Mouse (Mus musculus): ENCODE measurements at regions not wholly inside any gene's neighbourhood (a gene's known extent, or its start where the extent isn't known, plus 50 kb on each side); places are given as distances from the start of the nearest gene placed in this dataset.

DNA sequence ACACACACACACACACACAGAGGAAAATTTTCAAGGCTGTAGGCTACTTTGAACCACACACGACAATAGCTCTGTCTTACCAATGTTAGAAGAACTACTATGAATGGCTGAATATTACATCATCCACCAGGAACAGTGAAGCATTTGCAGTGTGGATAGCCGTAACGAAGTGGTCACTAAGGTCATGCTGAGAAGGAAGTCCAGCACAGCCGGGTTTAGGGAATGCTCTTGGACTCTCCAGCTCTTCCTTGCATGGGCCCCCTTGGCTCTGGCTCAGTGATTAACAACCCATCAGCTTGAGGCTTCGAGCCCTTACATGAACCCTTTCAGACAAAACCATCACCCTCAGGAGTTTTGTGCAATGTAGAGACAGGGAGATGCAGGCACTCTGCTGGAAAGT is 245.3 kb downstream of the Adamts20 start:
- no peak overlapping the region for H3K4me2 ChIP-seq (ENCODE audit: low read depth, low read length)
- no peaks in the 10 kb centered on the region for H3K36me3 ChIP-seq (ENCODE audit: control insufficient read depth, insufficient read depth, low read length)
- no peak overlapping the region for H3K4me3 ChIP-seq (ENCODE audit: low read depth, low read length)
- DNase-seq (ENCODE audit: low spot score), result no peak
- H3K4me1 ChIP-seq (ENCODE audit: control insufficient read depth, insufficient read depth, low read length), result peaks cover 9% of the 10 kb centered on the region; the same call in 1 of the 2 replicates
- 55% methylated on average over 5 of the region's 5 CpGs for WGBS
- no peak overlapping the region for H3K9ac ChIP-seq (ENCODE audit: low read depth, low read length)
- no peaks in the 10 kb centered on the region for H3K27me3 ChIP-seq (replicated peaks; ENCODE audit: control insufficient read depth, insufficient read depth, low read length)
- H3K27ac ChIP-seq (replicated peaks; ENCODE audit: low read depth, low read length), result no peak overlapping the region
- ATAC-seq (ENCODE audit: low read depth), result no peak
- H3K9me3 ChIP-seq (ENCODE audit: control insufficient read depth, low read length), result no peaks in the 10 kb centered on the region

DNA sequence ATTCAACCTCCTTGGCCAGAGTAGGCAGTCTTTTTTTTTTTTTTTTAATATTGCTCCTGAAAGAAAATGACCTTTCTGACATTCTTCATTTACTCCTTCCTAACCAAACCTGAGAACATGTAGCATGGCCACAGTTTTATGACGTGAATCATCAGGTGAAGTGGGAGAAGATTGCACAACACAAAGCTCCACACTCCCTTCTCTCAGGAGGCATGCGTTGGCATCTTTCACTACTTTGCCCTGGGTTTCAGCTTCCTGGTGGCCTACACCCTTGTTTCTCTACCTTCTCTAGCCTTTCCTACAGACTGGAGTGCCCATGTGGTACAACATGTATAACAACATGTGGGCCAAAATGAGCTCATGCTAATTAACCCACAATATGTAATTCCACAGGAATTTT is 248.5 kb downstream of the Adamts20 start:
- DNase-seq (ENCODE audit: low spot score) (no peak), ATAC-seq (ENCODE audit: low read depth) (no peak)
- Histone ChIP-seq H3K27ac (replicated peaks; ENCODE audit: low read depth, low read length) (no peak overlapping the region), H3K36me3 (ENCODE audit: control insufficient read depth, insufficient read depth, low read length) (no peaks in the 10 kb centered on the region), H3K27me3 (replicated peaks; ENCODE audit: control insufficient read depth, insufficient read depth, low read length) (no peaks in the 10 kb centered on the region), H3K4me3 (ENCODE audit: low read depth, low read length) (no peak overlapping the region), H3K4me2 (ENCODE audit: low read depth, low read length) (no peak overlapping the region), H3K9me3 (ENCODE audit: control insufficient read depth, low read length) (no peaks in the 10 kb centered on the region), H3K9ac (ENCODE audit: low read depth, low read length) (no peak overlapping the region), H3K4me1 (ENCODE audit: control insufficient read depth, insufficient read depth, low read length) (peaks cover 18% of the 10 kb centered on the region)
- WGBS, result 90% methylated on average over 2 of the region's 2 CpGs

DNA sequence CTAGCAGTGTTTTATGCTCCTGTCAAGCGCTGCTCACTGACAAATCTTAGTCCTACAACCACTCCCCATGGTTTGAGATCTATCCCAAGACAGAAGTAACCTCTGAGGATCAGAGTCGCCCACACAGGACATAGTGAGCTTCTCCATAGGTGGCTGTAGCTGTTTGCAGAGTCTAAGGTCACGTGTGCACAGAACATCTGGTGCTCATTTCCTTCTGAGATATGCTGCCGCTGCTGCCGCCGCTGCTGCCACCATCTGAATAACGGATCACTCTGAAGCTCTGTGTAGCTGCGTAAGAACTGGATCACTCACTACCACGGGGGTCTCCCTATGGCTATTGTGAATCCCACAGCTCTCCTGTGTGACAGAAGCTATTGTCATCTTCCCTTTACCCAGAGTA is 250.8 kb downstream of the Adamts20 start:
- Histone ChIP-seq H3K27me3 (replicated peaks; ENCODE audit: control insufficient read depth, insufficient read depth, low read length) (no peaks in the 10 kb centered on the region), H3K27ac (replicated peaks; ENCODE audit: low read depth, low read length) (0 out of 2 replicates have a peak overlapping the region, but pooled peaks have one; percentile 22), H3K4me3 (ENCODE audit: low read depth, low read length) (no peak overlapping the region), H3K9ac (ENCODE audit: low read depth, low read length) (no peak overlapping the region), H3K4me1 (ENCODE audit: control insufficient read depth, insufficient read depth, low read length) (peaks cover 9% of the 10 kb centered on the region), H3K4me2 (ENCODE audit: low read depth, low read length) (peak overlapping the region; percentile 28), H3K36me3 (ENCODE audit: control insufficient read depth, insufficient read depth, low read length) (no peaks in the 10 kb centered on the region), H3K9me3 (ENCODE audit: control insufficient read depth, low read length) (peaks cover 5% of the 10 kb centered on the region; the same call in 1 of the 2 replicates)
- peak; percentile 74 for DNase-seq (ENCODE audit: low spot score)
- peak; percentile 37; the same call in 1 of the 2 replicates for ATAC-seq (ENCODE audit: low read depth)
- WGBS, result 18% methylated on average over 9 of the region's 9 CpGs

DNA sequence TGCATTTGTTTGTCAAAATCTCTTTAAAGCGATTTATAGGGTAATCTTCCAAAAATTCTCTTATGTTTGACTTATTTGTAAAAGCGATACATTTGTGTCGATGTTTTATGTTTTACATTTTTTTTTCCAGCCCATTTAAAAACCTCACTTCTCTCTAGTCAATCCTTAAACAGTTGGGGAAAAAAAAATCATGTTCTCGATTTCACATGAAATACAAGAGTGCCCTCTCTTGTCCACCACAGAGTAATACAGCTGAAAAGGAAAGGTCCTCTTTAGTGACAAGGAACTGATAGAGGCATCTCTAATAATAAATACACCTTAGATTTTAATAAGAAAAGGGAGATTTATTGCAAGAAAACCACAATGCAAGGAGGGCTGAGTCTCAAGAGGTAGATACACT is 251.8 kb downstream of the Adamts20 start:
- H3K27me3 ChIP-seq (replicated peaks; ENCODE audit: control insufficient read depth, insufficient read depth, low read length), result no peaks in the 10 kb centered on the region
- 17% methylated on average over 4 of the region's 4 CpGs for WGBS
- no peak overlapping the region for H3K4me3 ChIP-seq (ENCODE audit: low read depth, low read length)
- peaks cover 5% of the 10 kb centered on the region; the same call in 1 of the 2 replicates for H3K9me3 ChIP-seq (ENCODE audit: control insufficient read depth, low read length)
- ATAC-seq (ENCODE audit: low read depth), result no peak
- H3K4me2 ChIP-seq (ENCODE audit: low read depth, low read length), result no peak overlapping the region
- peak; percentile 80 for DNase-seq (ENCODE audit: low spot score)
- H3K36me3 ChIP-seq (ENCODE audit: control insufficient read depth, insufficient read depth, low read length), result no peaks in the 10 kb centered on the region
- H3K4me1 ChIP-seq (ENCODE audit: control insufficient read depth, insufficient read depth, low read length), result peaks cover 9% of the 10 kb centered on the region
- no peak overlapping the region for H3K9ac ChIP-seq (ENCODE audit: low read depth, low read length)
- no peak overlapping the region for H3K27ac ChIP-seq (replicated peaks; ENCODE audit: low read depth, low read length)

DNA sequence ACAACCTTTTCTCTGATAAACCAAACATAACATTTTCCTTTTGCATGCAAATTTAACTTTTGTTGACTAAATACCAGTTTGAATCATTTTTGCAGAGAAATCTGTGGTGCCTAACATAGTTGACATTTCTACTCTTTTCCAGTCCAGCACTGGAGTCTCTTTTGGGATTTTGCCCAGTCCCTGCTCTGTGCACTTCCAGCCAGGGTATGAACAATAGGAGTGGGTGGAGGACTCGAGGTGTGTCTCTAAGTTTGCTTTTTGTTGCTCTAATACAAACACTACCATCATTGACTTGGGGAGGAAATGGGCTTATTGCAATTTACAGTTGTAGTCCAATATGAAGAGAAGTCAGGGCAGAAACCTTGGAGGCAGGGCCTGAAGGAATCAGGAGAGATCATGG is 256.7 kb downstream of the Adamts20 start:
- Histone ChIP-seq H3K27me3 (replicated peaks; ENCODE audit: control insufficient read depth, insufficient read depth, low read length) (no peaks in the 10 kb centered on the region), H3K9me3 (ENCODE audit: control insufficient read depth, low read length) (peaks cover 5% of the 10 kb centered on the region; the same call in 1 of the 2 replicates), H3K9ac (ENCODE audit: low read depth, low read length) (no peak overlapping the region), H3K4me1 (ENCODE audit: control insufficient read depth, insufficient read depth, low read length) (peaks cover 8% of the 10 kb centered on the region), H3K4me2 (ENCODE audit: low read depth, low read length) (no peak overlapping the region), H3K27ac (replicated peaks; ENCODE audit: low read depth, low read length) (no peak overlapping the region), H3K4me3 (ENCODE audit: low read depth, low read length) (no peak overlapping the region), H3K36me3 (ENCODE audit: control insufficient read depth, insufficient read depth, low read length) (no peaks in the 10 kb centered on the region)
- DNase-seq (ENCODE audit: low spot score), result peak; percentile 43
- WGBS, result 61% methylated on average over 1 of the region's 1 CpGs
- ATAC-seq (ENCODE audit: low read depth), result no peak

DNA sequence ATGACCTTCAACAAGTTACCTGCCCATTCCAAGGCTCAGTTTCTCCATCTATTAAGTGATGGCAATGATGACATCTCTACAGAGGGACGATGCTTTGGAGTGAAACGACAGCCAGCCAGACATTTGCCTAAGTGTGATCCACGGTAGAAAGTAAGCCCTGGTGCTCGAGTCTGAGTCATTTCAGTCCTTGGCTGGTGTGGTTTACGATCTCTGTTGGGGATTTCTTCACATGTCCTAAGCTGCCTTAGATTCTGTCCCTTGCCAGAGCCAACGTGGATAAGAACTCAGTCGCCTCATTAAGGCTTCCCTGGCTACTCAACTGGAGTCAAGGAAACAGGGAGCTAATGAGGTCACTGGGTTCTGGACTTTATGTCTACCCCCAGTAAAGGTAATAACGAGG is 258.8 kb downstream of the Adamts20 start:
- no peaks in the 10 kb centered on the region for H3K27me3 ChIP-seq (replicated peaks; ENCODE audit: control insufficient read depth, insufficient read depth, low read length)
- H3K27ac ChIP-seq (replicated peaks; ENCODE audit: low read depth, low read length), result no peak overlapping the region
- no peak for ATAC-seq (ENCODE audit: low read depth)
- no peak overlapping the region for H3K4me3 ChIP-seq (ENCODE audit: low read depth, low read length)
- WGBS, result 86% methylated on average over 8 of the region's 8 CpGs
- peaks cover 5% of the 10 kb centered on the region; the same call in 1 of the 2 replicates for H3K4me1 ChIP-seq (ENCODE audit: control insufficient read depth, insufficient read depth, low read length)
- H3K9ac ChIP-seq (ENCODE audit: low read depth, low read length), result no peak overlapping the region
- peaks cover 4% of the 10 kb centered on the region; the same call in 1 of the 2 replicates for H3K9me3 ChIP-seq (ENCODE audit: control insufficient read depth, low read length)
- no peaks in the 10 kb centered on the region for H3K36me3 ChIP-seq (ENCODE audit: control insufficient read depth, insufficient read depth, low read length)
- no peak overlapping the region for H3K4me2 ChIP-seq (ENCODE audit: low read depth, low read length)
- DNase-seq (ENCODE audit: low spot score), result no peak

DNA sequence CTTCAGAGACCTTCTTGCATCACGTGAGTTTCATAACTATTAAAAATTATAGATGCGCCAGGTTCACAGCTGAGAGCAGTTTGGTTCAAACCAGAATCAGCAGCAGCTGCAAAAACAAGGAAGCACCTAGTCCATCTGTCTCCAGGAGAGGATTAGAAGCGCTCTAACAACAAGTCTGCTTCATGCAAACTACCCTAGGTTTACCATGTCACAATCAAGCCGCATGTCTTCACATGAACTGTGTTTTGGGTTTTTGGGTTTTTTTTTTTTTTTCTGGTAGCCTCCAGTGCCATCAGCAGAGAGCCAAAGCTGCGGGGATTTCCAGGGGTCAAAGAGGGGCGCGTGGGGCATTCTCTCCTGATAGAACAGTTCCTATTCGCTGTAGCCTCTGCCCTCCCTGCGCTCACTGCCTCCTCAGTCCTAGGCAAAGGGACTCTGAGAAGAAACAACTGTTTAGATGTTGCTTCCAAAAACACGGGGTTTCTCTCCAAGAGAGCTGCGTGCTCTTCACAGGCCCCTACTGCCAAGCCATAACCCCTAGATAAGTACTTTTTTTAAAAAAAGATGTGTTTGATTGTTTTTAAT is 259.8 kb downstream of the Adamts20 start:
- H3K9ac ChIP-seq (ENCODE audit: low read depth, low read length), result no peak overlapping the region
- ATAC-seq (ENCODE audit: low read depth) (no peak), DNase-seq (ENCODE audit: low spot score) (peak; percentile 64)
- WGBS, result 29% methylated on average over 11 of the region's 11 CpGs
- no peaks in the 10 kb centered on the region for H3K9me3 ChIP-seq (ENCODE audit: control insufficient read depth, low read length)
- no peaks in the 10 kb centered on the region for H3K36me3 ChIP-seq (ENCODE audit: control insufficient read depth, insufficient read depth, low read length)
- H3K4me3 ChIP-seq (ENCODE audit: low read depth, low read length), result no peak overlapping the region
- peaks cover 5% of the 10 kb centered on the region; the same call in 1 of the 2 replicates for H3K4me1 ChIP-seq (ENCODE audit: control insufficient read depth, insufficient read depth, low read length)
- no peak overlapping the region for H3K27ac ChIP-seq (replicated peaks; ENCODE audit: low read depth, low read length)
- no peak overlapping the region for H3K4me2 ChIP-seq (ENCODE audit: low read depth, low read length)
- H3K27me3 ChIP-seq (replicated peaks; ENCODE audit: control insufficient read depth, insufficient read depth, low read length), result no peaks in the 10 kb centered on the region

DNA sequence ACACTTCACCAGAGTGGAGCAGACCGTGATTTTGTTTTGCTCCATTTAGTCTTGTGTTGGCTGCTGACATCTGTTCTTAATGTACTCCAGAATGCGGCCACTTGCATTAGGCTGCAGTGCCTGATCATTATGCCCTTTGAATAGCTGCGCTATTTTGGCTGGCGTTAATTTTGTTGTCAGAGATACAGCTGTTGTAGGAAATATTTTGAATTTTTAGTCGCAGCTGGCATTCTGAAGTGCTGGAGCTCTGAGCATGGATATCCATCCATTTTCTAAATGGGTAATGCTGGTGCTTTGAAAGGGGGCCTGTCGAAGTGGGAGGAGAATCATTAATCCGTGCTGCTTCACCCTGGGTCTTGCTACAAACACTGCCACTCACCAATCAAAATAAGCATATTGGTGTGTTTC is 275.1 kb downstream of the Adamts20 start:
- H3K4me2 ChIP-seq (ENCODE audit: low read depth, low read length), result no peak overlapping the region
- H3K9me3 ChIP-seq (ENCODE audit: control insufficient read depth, low read length), result no peaks in the 10 kb centered on the region
- WGBS, result 18% methylated on average over 7 of the region's 7 CpGs
- 0 out of 2 replicates have a peak overlapping the region, but pooled peaks have one; percentile 17 for H3K27ac ChIP-seq (replicated peaks; ENCODE audit: low read depth, low read length)
- ATAC-seq (ENCODE audit: low read depth) (peak; percentile 84), DNase-seq (ENCODE audit: low spot score) (peak; percentile 88)
- H3K27me3 ChIP-seq (replicated peaks; ENCODE audit: control insufficient read depth, insufficient read depth, low read length), result no peaks in the 10 kb centered on the region
- H3K4me1 ChIP-seq (ENCODE audit: control insufficient read depth, insufficient read depth, low read length), result peaks cover 10% of the 10 kb centered on the region
- no peaks in the 10 kb centered on the region for H3K36me3 ChIP-seq (ENCODE audit: control insufficient read depth, insufficient read depth, low read length)
- H3K4me3 ChIP-seq (ENCODE audit: low read depth, low read length), result no peak overlapping the region
- H3K9ac ChIP-seq (ENCODE audit: low read depth, low read length), result no peak overlapping the region

DNA sequence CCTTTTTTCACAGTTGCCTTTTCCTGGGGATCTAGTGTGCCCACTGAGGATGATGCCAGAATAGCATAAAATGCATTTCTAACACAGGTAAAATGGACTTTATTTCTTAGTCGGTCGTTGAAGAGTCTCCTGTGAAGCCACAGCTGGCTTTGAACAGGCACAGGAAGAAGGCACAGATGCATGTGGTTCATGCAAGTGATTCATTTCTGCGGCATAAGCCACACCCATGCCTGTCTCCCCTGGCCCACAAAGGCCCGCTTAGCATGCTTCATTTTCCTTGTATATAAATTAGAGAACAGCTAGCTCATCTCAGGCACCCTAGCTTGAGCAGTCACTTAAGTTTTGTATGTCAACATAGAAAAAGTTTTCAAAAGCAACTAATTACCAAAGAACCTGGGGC is 277.6 kb downstream of the Adamts20 start:
- 59% methylated on average over 4 of the region's 4 CpGs for WGBS
- ATAC-seq (ENCODE audit: low read depth), result no peak
- no peak for DNase-seq (ENCODE audit: low spot score)

More for the DNA sequence above, 277.6 kb downstream of the Adamts20 start:
- Histone ChIP-seq H3K4me2 (ENCODE audit: low read depth, low read length) (no peak overlapping the region), H3K36me3 (ENCODE audit: control insufficient read depth, insufficient read depth, low read length) (no peaks in the 10 kb centered on the region), H3K27me3 (replicated peaks; ENCODE audit: control insufficient read depth, insufficient read depth, low read length) (no peaks in the 10 kb centered on the region), H3K9me3 (ENCODE audit: control insufficient read depth, low read length) (no peaks in the 10 kb centered on the region), H3K27ac (replicated peaks; ENCODE audit: low read depth, low read length) (no peak overlapping the region), H3K4me1 (ENCODE audit: control insufficient read depth, insufficient read depth, low read length) (peaks cover 10% of the 10 kb centered on the region), H3K9ac (ENCODE audit: low read depth, low read length) (no peak overlapping the region), H3K4me3 (ENCODE audit: low read depth, low read length) (no peak overlapping the region)
